Mouse (Mus musculus): ENCODE results near the gene Cachd1.

DNA sequence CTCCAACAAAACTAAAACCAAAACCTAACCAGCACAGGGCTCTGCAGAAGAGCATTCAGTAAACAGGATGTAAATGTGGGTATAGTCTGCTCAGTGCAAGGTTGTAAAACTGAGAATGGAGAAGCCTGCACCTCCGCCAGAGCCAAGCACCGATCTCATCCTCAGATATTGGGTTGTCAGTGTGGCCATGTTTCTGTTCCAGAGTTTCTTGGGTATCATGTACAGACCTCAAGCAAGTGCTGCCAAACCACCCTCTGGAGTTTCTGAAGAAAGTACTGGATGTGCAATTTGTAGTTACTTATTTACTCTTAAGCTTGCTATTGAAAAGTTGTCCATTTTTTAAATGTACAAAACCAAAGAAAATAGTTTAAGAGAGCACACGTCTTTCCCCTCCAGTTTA, 6.4 kb downstream of the Cachd1 start:
- TF ChIP-seq POLR2A (IDR thresholded peaks at IDR 0.05; ENCODE audit: insufficient read length, low read depth) (no peak), REST (IDR thresholded peaks at IDR 0.05; ENCODE audit: insufficient read depth, insufficient read length) (no peak), USF1 (IDR thresholded peaks at IDR 0.05; ENCODE audit: low read depth) (no peak), CEBPB (IDR thresholded peaks at IDR 0.05; ENCODE audit: insufficient read depth, poor library complexity, severe bottlenecking) (no peak), TCF12 (IDR thresholded peaks at IDR 0.05; ENCODE audit: insufficient read depth, poor library complexity, severe bottlenecking) (no peak), E2F4 (IDR thresholded peaks at IDR 0.05; ENCODE audit: insufficient read depth) (no peak)
